Mouse (Mus musculus): ENCODE results near the gene Rflna. TPM values are rescaled to one million over a fixed set of nuclear protein-coding genes. Genes with fewer than 3 reads are reported as not detected.

The Rflna gene
- polyA plus RNA-seq, 1 experiment, result 0.32 TPM

DNA sequence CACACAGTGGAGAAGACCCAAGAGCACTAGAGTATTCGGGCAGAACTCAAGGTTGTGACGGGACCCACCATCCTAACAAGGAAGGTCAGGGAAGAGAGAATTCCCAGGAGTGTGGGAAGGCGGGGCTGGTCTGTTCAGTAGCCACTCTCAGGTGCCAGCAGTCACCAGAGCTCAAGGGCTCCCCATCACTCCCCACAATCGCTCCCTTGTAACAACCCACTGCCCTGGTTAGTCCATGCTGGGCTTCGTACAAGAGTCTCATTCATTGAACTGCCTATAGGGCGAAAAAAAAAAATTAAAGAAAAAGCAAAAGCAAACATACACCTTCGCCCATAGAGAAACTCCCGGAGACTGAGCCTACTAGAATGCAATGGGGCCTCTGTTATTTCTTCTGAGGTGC, 10.7 kb upstream of the Rflna start:
- H3K4me2 ChIP-seq (ENCODE audit: low read depth), result no peak overlapping the region
- H3K36me3 ChIP-seq (ENCODE audit: control insufficient read depth, insufficient read depth), result no peaks in the 10 kb centered on the region
- no peak overlapping the region for H3ac ChIP-seq (ENCODE audit: control insufficient read depth, insufficient read length)
- H3K27me3 ChIP-seq (ENCODE audit: control insufficient read depth, insufficient read depth, insufficient read length), result peaks cover 6% of the 10 kb centered on the region
- TF ChIP-seq REST (IDR thresholded peaks at IDR 0.05; ENCODE audit: insufficient read depth, insufficient read length), result no peak
- no peak for TF ChIP-seq MAX (IDR thresholded peaks at IDR 0.05; ENCODE audit: low read depth)
- TF ChIP-seq MYOD1 (IDR thresholded peaks at IDR 0.05; ENCODE audit: control insufficient read depth in 1 of 3, insufficient read length in 2 of 3, low read depth in 2 of 3), result no peak
- TF ChIP-seq USF1 (IDR thresholded peaks at IDR 0.05; ENCODE audit: low read depth), result no peak
- TF ChIP-seq TCF3 (IDR thresholded peaks at IDR 0.05; ENCODE audit: insufficient read length, low read depth), result no peak
- TF ChIP-seq POLR2A (IDR thresholded peaks at IDR 0.05; ENCODE audit: insufficient read length, low read depth), result no peak
- no peak for TF ChIP-seq E2F4 (IDR thresholded peaks at IDR 0.05; ENCODE audit: insufficient read depth)
- TF ChIP-seq POLR2AphosphoS2 (IDR thresholded peaks at IDR 0.05; ENCODE audit: insufficient read length, low read depth), result no peak
- TF ChIP-seq MYOG (IDR thresholded peaks at IDR 0.05; ENCODE audit: control insufficient read depth in 1 of 3, insufficient read depth in 1 of 3, insufficient read length in 2 of 3, low read depth in 2 of 3), result no peak
- TF ChIP-seq TCF12 (IDR thresholded peaks at IDR 0.05; ENCODE audit: insufficient read depth, poor library complexity, severe bottlenecking), result no peak
- no peaks in the 10 kb centered on the region for H3K79me2 ChIP-seq (ENCODE audit: control insufficient read depth, insufficient read depth)
- H3K4me3 ChIP-seq, result no peak overlapping the region

- Histone ChIP-seq H3K27me3 (ENCODE audit: control insufficient read depth, insufficient read depth, insufficient read length) (peaks cover 6% of the 10 kb centered on the region), H3K4me2 (ENCODE audit: low read depth) (no peak overlapping the region), H3K4me3 (no peak overlapping the region), H3K79me2 (ENCODE audit: control insufficient read depth, insufficient read depth) (no peaks in the 10 kb centered on the region), H3ac (ENCODE audit: control insufficient read depth, insufficient read length) (no peak overlapping the region), H3K36me3 (ENCODE audit: control insufficient read depth, insufficient read depth) (no peaks in the 10 kb centered on the region)
- TF ChIP-seq USF1 (IDR thresholded peaks at IDR 0.05; ENCODE audit: low read depth) (no peak), SRF (IDR thresholded peaks at IDR 0.05; ENCODE audit: control insufficient read depth, insufficient read length, low read depth) (no peak), POLR2AphosphoS2 (IDR thresholded peaks at IDR 0.05; ENCODE audit: insufficient read length, low read depth) (no peak), CEBPB (IDR thresholded peaks at IDR 0.05; ENCODE audit: insufficient read depth, poor library complexity, severe bottlenecking) (no peak)
Observed at GRCm38 (mm10) chr5:124992891-124993290, 10.1 kb upstream of the Rflna start.

DNA sequence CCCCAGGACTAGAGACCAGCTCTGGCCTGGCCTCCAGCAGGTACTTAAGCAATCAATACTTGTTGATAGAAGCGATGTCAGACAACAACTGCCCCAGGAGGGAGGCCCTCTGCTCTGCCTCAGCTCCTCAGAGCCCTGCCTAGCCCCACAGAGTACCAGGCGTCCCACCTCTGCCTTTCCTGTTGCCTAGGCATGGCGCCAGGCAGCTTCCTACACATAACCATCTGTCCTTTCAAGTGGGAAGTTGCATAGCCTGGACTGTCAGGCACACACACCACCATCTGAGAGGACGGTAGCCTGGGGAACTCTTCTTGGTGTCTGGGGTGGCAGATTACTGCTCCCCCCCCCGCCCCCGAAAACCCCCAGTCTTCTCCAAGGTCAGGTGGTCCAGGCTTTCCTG, 6.2 kb upstream of the Rflna start:
- Histone ChIP-seq H3K4me2 (ENCODE audit: low read depth) (no peak overlapping the region), H3K4me3 (no peak overlapping the region), H3K36me3 (ENCODE audit: control insufficient read depth, insufficient read depth) (no peaks in the 10 kb centered on the region), H3ac (ENCODE audit: control insufficient read depth, insufficient read length) (no peak overlapping the region), H3K27me3 (ENCODE audit: control insufficient read depth, insufficient read depth, insufficient read length) (peaks cover 6% of the 10 kb centered on the region), H3K79me2 (ENCODE audit: control insufficient read depth, insufficient read depth) (no peaks in the 10 kb centered on the region)
- TF ChIP-seq E2F4 (IDR thresholded peaks at IDR 0.05; ENCODE audit: insufficient read depth) (no peak), POLR2AphosphoS2 (IDR thresholded peaks at IDR 0.05; ENCODE audit: insufficient read length, low read depth) (no peak), TCF12 (IDR thresholded peaks at IDR 0.05; ENCODE audit: insufficient read depth, poor library complexity, severe bottlenecking) (no peak), MAX (IDR thresholded peaks at IDR 0.05; ENCODE audit: low read depth) (no peak), TCF3 (IDR thresholded peaks at IDR 0.05; ENCODE audit: insufficient read length, low read depth) (no peak), MYOG (IDR thresholded peaks at IDR 0.05; ENCODE audit: control insufficient read depth in 1 of 3, insufficient read depth in 1 of 3, insufficient read length in 2 of 3, low read depth in 2 of 3) (no peak), MYOD1 (IDR thresholded peaks at IDR 0.05; ENCODE audit: control insufficient read depth in 1 of 3, insufficient read length in 2 of 3, low read depth in 2 of 3) (no peak), REST (IDR thresholded peaks at IDR 0.05; ENCODE audit: insufficient read depth, insufficient read length) (no peak), CEBPB (IDR thresholded peaks at IDR 0.05; ENCODE audit: insufficient read depth, poor library complexity, severe bottlenecking) (no peak), SRF (IDR thresholded peaks at IDR 0.05; ENCODE audit: control insufficient read depth, insufficient read length, low read depth) (no peak), USF1 (IDR thresholded peaks at IDR 0.05; ENCODE audit: low read depth) (no peak), POLR2A (IDR thresholded peaks at IDR 0.05; ENCODE audit: insufficient read length, low read depth) (no peak)

GRCm38 (mm10) chr5:124997913-124998312, 5.1 kb upstream of the Rflna start:
- Histone ChIP-seq H3ac (ENCODE audit: control insufficient read depth, insufficient read length) (no peak overlapping the region), H3K4me3 (no peak overlapping the region), H3K36me3 (ENCODE audit: control insufficient read depth, insufficient read depth) (no peaks in the 10 kb centered on the region), H3K27me3 (ENCODE audit: control insufficient read depth, insufficient read depth, insufficient read length) (peaks cover 6% of the 10 kb centered on the region), H3K79me2 (ENCODE audit: control insufficient read depth, insufficient read depth) (no peaks in the 10 kb centered on the region), H3K4me2 (ENCODE audit: low read depth) (no peak overlapping the region)
- TF ChIP-seq REST (IDR thresholded peaks at IDR 0.05; ENCODE audit: insufficient read depth, insufficient read length) (no peak), MAX (IDR thresholded peaks at IDR 0.05; ENCODE audit: low read depth) (no peak), POLR2AphosphoS2 (IDR thresholded peaks at IDR 0.05; ENCODE audit: insufficient read length, low read depth) (no peak), MYOD1 (IDR thresholded peaks at IDR 0.05; ENCODE audit: control insufficient read depth in 1 of 3, insufficient read length in 2 of 3, low read depth in 2 of 3) (no peak), TCF3 (IDR thresholded peaks at IDR 0.05; ENCODE audit: insufficient read length, low read depth) (no peak), CEBPB (IDR thresholded peaks at IDR 0.05; ENCODE audit: insufficient read depth, poor library complexity, severe bottlenecking) (no peak), USF1 (IDR thresholded peaks at IDR 0.05; ENCODE audit: low read depth) (no peak), SRF (IDR thresholded peaks at IDR 0.05; ENCODE audit: control insufficient read depth, insufficient read length, low read depth) (no peak), E2F4 (IDR thresholded peaks at IDR 0.05; ENCODE audit: insufficient read depth) (no peak), TCF12 (IDR thresholded peaks at IDR 0.05; ENCODE audit: insufficient read depth, poor library complexity, severe bottlenecking) (no peak), MYOG (IDR thresholded peaks at IDR 0.05; ENCODE audit: control insufficient read depth in 1 of 3, insufficient read depth in 1 of 3, insufficient read length in 2 of 3, low read depth in 2 of 3) (no peak)

GRCm38 (mm10) chr5:125000756-125001250, 2.2 kb upstream of the Rflna start:
- Histone ChIP-seq H3K79me2 (ENCODE audit: control insufficient read depth, insufficient read depth) (no peaks in the 10 kb centered on the region), H3ac (ENCODE audit: control insufficient read depth, insufficient read length) (no peak overlapping the region), H3K4me3 (no peak overlapping the region), H3K27me3 (ENCODE audit: control insufficient read depth, insufficient read depth, insufficient read length) (no peaks in the 10 kb centered on the region), H3K4me2 (ENCODE audit: low read depth) (no peak overlapping the region), H3K36me3 (ENCODE audit: control insufficient read depth, insufficient read depth) (no peaks in the 10 kb centered on the region)
- no peak for TF ChIP-seq MYOD1 (IDR thresholded peaks at IDR 0.05; ENCODE audit: control insufficient read depth in 1 of 3, insufficient read length in 2 of 3, low read depth in 2 of 3)
- no peak for TF ChIP-seq SRF (IDR thresholded peaks at IDR 0.05; ENCODE audit: control insufficient read depth, insufficient read length, low read depth)
- no peak for TF ChIP-seq MAX (IDR thresholded peaks at IDR 0.05; ENCODE audit: low read depth)
- no peak for TF ChIP-seq POLR2AphosphoS2 (IDR thresholded peaks at IDR 0.05; ENCODE audit: insufficient read length, low read depth)
- no peak for TF ChIP-seq CEBPB (IDR thresholded peaks at IDR 0.05; ENCODE audit: insufficient read depth, poor library complexity, severe bottlenecking)
- no peak for TF ChIP-seq TCF12 (IDR thresholded peaks at IDR 0.05; ENCODE audit: insufficient read depth, poor library complexity, severe bottlenecking)
- no peak for TF ChIP-seq REST (IDR thresholded peaks at IDR 0.05; ENCODE audit: insufficient read depth, insufficient read length)
- TF ChIP-seq USF1 (IDR thresholded peaks at IDR 0.05; ENCODE audit: low read depth), result no peak
- no peak for TF ChIP-seq MYOG (IDR thresholded peaks at IDR 0.05; ENCODE audit: control insufficient read depth in 1 of 3, insufficient read depth in 1 of 3, insufficient read length in 2 of 3, low read depth in 2 of 3)
- no peak for TF ChIP-seq POLR2A (IDR thresholded peaks at IDR 0.05; ENCODE audit: insufficient read length, low read depth)
- TF ChIP-seq TCF3 (IDR thresholded peaks at IDR 0.05; ENCODE audit: insufficient read length, low read depth), result no peak
- TF ChIP-seq E2F4 (IDR thresholded peaks at IDR 0.05; ENCODE audit: insufficient read depth), result no peak

All from myocyte (in vitro differentiated cells).